Mouse (Mus musculus): ENCODE measurements around the gene Lhfp. TPM values are rescaled to one million over a fixed set of nuclear protein-coding genes. Genes with fewer than 3 reads are reported as not detected.
A peak's percentile ranks its signal among the peaks of the same experiment; 100 is the strongest.

Lhfp gene
- polyA plus RNA-seq, 1 experiment from 2014 or later: 47.3 TPM

- no peak overlapping the region for H3K9ac ChIP-seq (replicated peaks)
- H3K4me2 ChIP-seq (replicated peaks): peak overlapping the region; percentile 4; the same call in 1 of the 2 replicates
- H3K36me3 ChIP-seq: no peaks in the 10 kb centered on the region
- H3K27me3 ChIP-seq: peaks cover 4% of the 10 kb centered on the region; the same call in 1 of the 2 replicates
- peak; percentile 35; the same call in 1 of the 2 replicates for ATAC-seq
- 13% methylated on average over 11 of the region's 11 CpGs for WGBS
- H3K4me3 ChIP-seq (replicated peaks): no peak overlapping the region
- peak overlapping the region; percentile 53 for H3K27ac ChIP-seq
- H3K4me1 ChIP-seq (replicated peaks): peaks cover 68% of the 10 kb centered on the region
- no peaks in the 10 kb centered on the region for H3K9me3 ChIP-seq
Observed at GRCm38 (mm10) chr3:53206509-53207224, 165.3 kb downstream of the Lhfp start.

GRCm38 (mm10) chr3:53207225-53207528, 165.8 kb downstream of the Lhfp start:
- Histone ChIP-seq H3K4me3 (replicated peaks) (no peak overlapping the region), H3K27me3 (peaks cover 4% of the 10 kb centered on the region; the same call in 1 of the 2 replicates), H3K36me3 (no peaks in the 10 kb centered on the region), H3K27ac (peak overlapping the region; percentile 53), H3K9ac (replicated peaks) (no peak overlapping the region), H3K4me1 (replicated peaks) (peaks cover 64% of the 10 kb centered on the region), H3K4me2 (replicated peaks) (no peak overlapping the region; the same call in 1 of the 2 replicates), H3K9me3 (no peaks in the 10 kb centered on the region)
- ATAC-seq: peak; percentile 72
- 4% methylated on average over 4 of the region's 4 CpGs for WGBS

GRCm38 (mm10) chr3:53210691-53211526, 169.6 kb downstream of the Lhfp start:
- Histone ChIP-seq H3K4me3 (replicated peaks) (no peak overlapping the region), H3K36me3 (no peaks in the 10 kb centered on the region), H3K4me2 (replicated peaks) (no peak overlapping the region), H3K27me3 (peaks cover 4% of the 10 kb centered on the region; the same call in 1 of the 2 replicates), H3K9me3 (no peaks in the 10 kb centered on the region), H3K4me1 (replicated peaks) (peaks cover 58% of the 10 kb centered on the region), H3K9ac (replicated peaks) (no peak overlapping the region), H3K27ac (peak overlapping the region; percentile 39; the same call in 1 of the 2 replicates)
- 0 out of 2 replicates have a peak, but pooled peaks have one; percentile 34 for ATAC-seq
- WGBS: 29% methylated on average over 10 of the region's 10 CpGs

- Histone ChIP-seq H3K36me3 (no peaks in the 10 kb centered on the region), H3K27me3 (peaks cover 4% of the 10 kb centered on the region; the same call in 1 of the 2 replicates), H3K4me3 (replicated peaks) (no peak overlapping the region), H3K27ac (no peak overlapping the region), H3K4me1 (replicated peaks) (peaks cover 41% of the 10 kb centered on the region), H3K4me2 (replicated peaks) (no peak overlapping the region), H3K9me3 (no peaks in the 10 kb centered on the region), H3K9ac (replicated peaks) (no peak overlapping the region)
- ATAC-seq: no peak
- WGBS: 93% methylated on average over 2 of the region's 2 CpGs
Observed at GRCm38 (mm10) chr3:53212599-53212998, 171.3 kb downstream of the Lhfp start.

GRCm38 (mm10) chr3:53213346-53213745, 172.0 kb downstream of the Lhfp start:
- Histone ChIP-seq H3K4me3 (replicated peaks) (no peak overlapping the region), H3K9me3 (no peaks in the 10 kb centered on the region), H3K36me3 (no peaks in the 10 kb centered on the region), H3K27ac (peak overlapping the region; percentile 30), H3K9ac (replicated peaks) (no peak overlapping the region; the same call in 1 of the 2 replicates), H3K4me2 (replicated peaks) (no peak overlapping the region), H3K4me1 (replicated peaks) (peaks cover 38% of the 10 kb centered on the region), H3K27me3 (peaks cover 4% of the 10 kb centered on the region; the same call in 1 of the 2 replicates)
- ATAC-seq: no peak
- WGBS: 45% methylated on average over 3 of the region's 3 CpGs

- ATAC-seq: no peak
- H3K4me2 ChIP-seq (replicated peaks): no peak overlapping the region
- no peaks in the 10 kb centered on the region for H3K9me3 ChIP-seq
- no peak overlapping the region for H3K4me3 ChIP-seq (replicated peaks)
- peak overlapping the region; percentile 30 for H3K27ac ChIP-seq
- peaks cover 36% of the 10 kb centered on the region for H3K4me1 ChIP-seq (replicated peaks)
- peaks cover 4% of the 10 kb centered on the region; the same call in 1 of the 2 replicates for H3K27me3 ChIP-seq
- H3K9ac ChIP-seq (replicated peaks): no peak overlapping the region; the same call in 1 of the 2 replicates
- 18% methylated on average over 7 of the region's 7 CpGs for WGBS
- no peaks in the 10 kb centered on the region for H3K36me3 ChIP-seq
Observed at GRCm38 (mm10) chr3:53213746-53214271, 172.5 kb downstream of the Lhfp start.

- 44% methylated on average over 4 of the region's 4 CpGs for WGBS
- Histone ChIP-seq H3K36me3 (no peaks in the 10 kb centered on the region), H3K4me2 (replicated peaks) (no peak overlapping the region), H3K9me3 (no peaks in the 10 kb centered on the region), H3K27ac (0 out of 2 replicates have a peak overlapping the region, but pooled peaks have one; percentile 21), H3K4me1 (replicated peaks) (peaks cover 35% of the 10 kb centered on the region), H3K9ac (replicated peaks) (no peak overlapping the region), H3K27me3 (peaks cover 3% of the 10 kb centered on the region; the same call in 1 of the 2 replicates), H3K4me3 (replicated peaks) (no peak overlapping the region)
- ATAC-seq: no peak; the same call in 1 of the 2 replicates
Observed at GRCm38 (mm10) chr3:53214386-53214785, 173.1 kb downstream of the Lhfp start.

- 75% methylated on average over 5 of the region's 5 CpGs for WGBS
- Histone ChIP-seq H3K4me2 (replicated peaks) (no peak overlapping the region), H3K9me3 (no peaks in the 10 kb centered on the region), H3K9ac (replicated peaks) (no peak overlapping the region), H3K4me3 (replicated peaks) (no peak overlapping the region), H3K27ac (no peak overlapping the region), H3K4me1 (replicated peaks) (peaks cover 17% of the 10 kb centered on the region), H3K27me3 (no peaks in the 10 kb centered on the region), H3K36me3 (no peaks in the 10 kb centered on the region)
- no peak for ATAC-seq
Observed at GRCm38 (mm10) chr3:53217697-53218096, 176.4 kb downstream of the Lhfp start.

GRCm38 (mm10) chr3:53221531-53222272, 180.4 kb downstream of the Lhfp start:
- no peak overlapping the region for H3K9ac ChIP-seq (replicated peaks)
- 66% methylated on average over 5 of the region's 5 CpGs for WGBS
- H3K36me3 ChIP-seq: no peaks in the 10 kb centered on the region
- no peak overlapping the region for H3K27ac ChIP-seq
- peaks cover 13% of the 10 kb centered on the region; the same call in 1 of the 2 replicates for H3K4me1 ChIP-seq (replicated peaks)
- H3K9me3 ChIP-seq: no peaks in the 10 kb centered on the region
- no peaks in the 10 kb centered on the region for H3K27me3 ChIP-seq
- H3K4me3 ChIP-seq (replicated peaks): no peak overlapping the region
- H3K4me2 ChIP-seq (replicated peaks): no peak overlapping the region
- ATAC-seq: no peak

GRCm38 (mm10) chr3:53224141-53224540, 182.8 kb downstream of the Lhfp start:
- WGBS: 93% methylated on average over 5 of the region's 5 CpGs

GRCm38 (mm10) chr3:53225774-53226173, 184.4 kb downstream of the Lhfp start:
- Histone ChIP-seq H3K27ac (peak overlapping the region; percentile 40; the same call in 1 of the 2 replicates), H3K9ac (replicated peaks) (no peak overlapping the region), H3K4me3 (replicated peaks) (no peak overlapping the region), H3K4me1 (replicated peaks) (peaks cover 16% of the 10 kb centered on the region), H3K27me3 (no peaks in the 10 kb centered on the region), H3K9me3 (no peaks in the 10 kb centered on the region), H3K36me3 (no peaks in the 10 kb centered on the region), H3K4me2 (replicated peaks) (no peak overlapping the region)
- ATAC-seq: peak; percentile 48
- WGBS: 36% methylated on average over 6 of the region's 6 CpGs

More at GRCm38 (mm10) chr3:53224141-53224540, 182.8 kb downstream of the Lhfp start:
- H3K9ac ChIP-seq (replicated peaks): no peak overlapping the region
- no peak for ATAC-seq
- no peak overlapping the region for H3K4me3 ChIP-seq (replicated peaks)
- H3K27me3 ChIP-seq: no peaks in the 10 kb centered on the region
- H3K36me3 ChIP-seq: no peaks in the 10 kb centered on the region
- no peak overlapping the region for H3K4me2 ChIP-seq (replicated peaks)
- H3K9me3 ChIP-seq: no peaks in the 10 kb centered on the region
- peaks cover 13% of the 10 kb centered on the region; the same call in 1 of the 2 replicates for H3K4me1 ChIP-seq (replicated peaks)
- no peak overlapping the region for H3K27ac ChIP-seq

All from midbrain, embryonic 13.5 days (tissue).